Mouse (Mus musculus) midbrain, embryonic 16.5 days (tissue): ENCODE results near the gene Slc16a10. TPM values are rescaled to one million over a fixed set of nuclear protein-coding genes. Genes with fewer than 3 reads are reported as not detected.

Source experiments
- ATAC-seq: fragments of 200-750 bp; cut with Nextera tagmentation; 2 replicates; pipeline ENCODE4 v1.8.0; 2017; ENCODE audit warnings: moderate TSS enrichment
- H3K27ac ChIP-seq: fragments of 300-500 bp; sonication (generic); 2 replicates; pipeline ENCODE4 v1.5.1; 2014; ENCODE audit warnings: mild to moderate bottlenecking, low read length, mixed read lengths
- H3K27me3 ChIP-seq: fragments of 300-500 bp; sonication (generic); 2 replicates; pipeline ENCODE4 v1.6.1; 2014; ENCODE audit warnings: low read depth, low read length, mixed read lengths; ENCODE audit not compliant: control insufficient read depth, insufficient read depth
- H3K36me3 ChIP-seq: fragments of 300-500 bp; sonication (generic); 2 replicates; pipeline ENCODE4 v1.6.1; 2014; ENCODE audit warnings: mild to moderate bottlenecking, low read length, moderate library complexity, mixed read lengths; ENCODE audit not compliant: control insufficient read depth, insufficient read depth
- H3K4me1 ChIP-seq: fragments of 300-500 bp; sonication (generic); 2 replicates; pipeline ENCODE4 v1.6.1; 2014; ENCODE audit warnings: mild to moderate bottlenecking, low read length, mixed read lengths; ENCODE audit not compliant: control insufficient read depth, insufficient read depth
- H3K4me2 ChIP-seq: fragments of 300-500 bp; sonication (generic); 2 replicates; pipeline ENCODE4 v1.6.1; 2014; ENCODE audit warnings: mild to moderate bottlenecking, low read length, mixed read lengths
- H3K4me3 ChIP-seq: fragments of 300-500 bp; sonication (generic); 2 replicates; pipeline ENCODE4 v1.5.1; 2014; ENCODE audit warnings: low read depth, mild to moderate bottlenecking, low read length, moderate library complexity, mixed read lengths
- H3K9ac ChIP-seq: fragments of 300-500 bp; sonication (generic); 2 replicates; pipeline ENCODE4 v1.6.1; 2014; ENCODE audit warnings: low read depth, low read length, mixed read lengths
- H3K9me3 ChIP-seq: fragments of 300-500 bp; sonication (generic); replicated peaks from 2 replicates; pipeline ENCODE4 v1.6.1; 2014; ENCODE audit warnings: mild to moderate bottlenecking, low read length, mixed read lengths; ENCODE audit not compliant: control insufficient read depth, poor library complexity, severe bottlenecking
- WGBS: fragments of 180-500 bp; shearing (Covaris S2); extraction: QIAGEN DNeasy Blood & Tissue Kit; methylation state at CpG from one replicate; pipeline ENCODE4 v1.1.7; 2014; 5-methylcytosine and 5-hydroxymethylcytosine counted together
- polyA plus RNA-seq: library from polyadenylated mRNA; unstranded; fragments of >200 nt; fragmentation: Nextera tagmentation; extraction: Ambion mirVana; gene quantifications from 2 replicates; pipeline ENCODE4 v1.2.1, GENCODE M21; 2015

The Slc16a10 gene
- polyA plus RNA-seq, 1 experiment from 2014 or later, result 1.9 TPM

DNA sequence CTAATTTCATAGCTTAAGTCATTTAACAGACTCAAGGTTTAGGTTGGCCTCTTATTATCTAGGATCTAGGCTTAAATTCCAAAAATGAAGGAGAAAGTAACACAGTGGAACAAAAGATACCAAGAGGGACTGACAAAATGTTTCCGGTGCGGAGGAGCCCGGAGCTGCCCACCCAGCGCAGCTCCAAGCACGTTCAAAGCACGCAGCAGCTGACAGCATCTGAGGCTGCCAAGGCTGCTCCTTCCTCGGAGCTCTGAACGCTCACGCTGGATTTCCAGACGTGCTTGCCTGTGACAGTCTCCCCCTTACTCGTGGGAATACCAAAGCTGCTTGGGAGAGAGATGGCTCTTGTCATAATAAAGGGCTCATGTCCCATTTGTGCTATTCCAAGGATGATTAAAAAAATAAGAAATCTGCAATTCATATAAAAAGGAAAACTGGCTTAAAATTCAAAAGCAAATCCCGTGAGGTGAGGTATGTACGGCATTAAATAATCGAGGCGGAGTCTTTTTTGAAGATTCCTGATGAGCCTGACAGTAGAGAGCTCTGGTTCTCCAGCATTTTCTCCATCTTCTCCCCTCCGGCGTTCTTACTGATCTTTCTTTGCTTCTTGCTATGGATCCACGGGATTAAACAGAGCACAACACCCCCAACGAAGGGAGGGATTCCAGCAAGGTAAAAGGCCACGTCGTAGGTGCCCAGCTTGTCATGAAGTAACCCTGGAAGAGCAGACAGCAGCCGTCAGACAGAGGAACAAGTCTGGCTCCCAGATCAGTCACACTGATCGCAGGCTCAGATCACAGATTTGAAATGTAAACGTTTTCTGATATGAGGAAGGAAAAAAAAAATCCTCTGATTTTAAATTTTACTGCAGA lies 105.1 kb downstream of the Slc16a10 start:
- Histone ChIP-seq H3K27ac (peak overlapping the region; percentile 70), H3K4me2 (peak overlapping the region; percentile 45), H3K4me3 (peak overlapping the region; percentile 11), H3K4me1 (peaks cover 4% of the 10 kb centered on the region; the same call in 1 of the 2 replicates), H3K9ac (peak overlapping the region; percentile 55), H3K27me3 (no peaks in the 10 kb centered on the region; the same call in 1 of the 2 replicates), H3K36me3 (no peaks in the 10 kb centered on the region), H3K9me3 (no peaks in the 10 kb centered on the region)
- WGBS, result 44% methylated on average over 24 of the region's 24 CpGs
- peak; percentile 93 for ATAC-seq

DNA sequence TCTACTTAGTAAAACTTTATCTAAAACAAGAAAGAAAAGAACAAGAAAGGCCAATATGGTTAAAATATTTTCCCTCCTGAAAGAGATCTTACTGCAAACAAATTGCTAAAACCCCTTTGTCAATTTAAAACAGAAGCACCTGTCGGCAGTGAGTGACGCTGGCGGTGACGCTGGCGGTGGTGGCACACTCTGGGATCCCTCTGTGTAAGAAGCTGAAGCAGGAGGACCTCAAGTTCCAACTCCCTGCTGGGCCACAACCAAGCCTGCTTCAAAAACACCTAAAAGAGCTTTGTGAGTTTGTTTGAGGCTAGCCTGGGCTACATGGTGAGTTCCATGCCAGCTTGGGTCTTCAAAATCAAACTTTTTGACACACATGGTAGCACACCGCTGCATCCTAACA lies 107.1 kb downstream of the Slc16a10 start:
- 98% methylated on average over 6 of the region's 6 CpGs for WGBS
- H3K36me3 ChIP-seq, result no peaks in the 10 kb centered on the region
- no peaks in the 10 kb centered on the region for H3K9me3 ChIP-seq
- no peak overlapping the region for H3K27ac ChIP-seq
- no peak for ATAC-seq
- peaks cover 4% of the 10 kb centered on the region; the same call in 1 of the 2 replicates for H3K4me1 ChIP-seq
- H3K27me3 ChIP-seq, result no peaks in the 10 kb centered on the region; the same call in 1 of the 2 replicates
- H3K4me2 ChIP-seq, result no peak overlapping the region
- no peak overlapping the region for H3K9ac ChIP-seq
- H3K4me3 ChIP-seq, result no peak overlapping the region

DNA sequence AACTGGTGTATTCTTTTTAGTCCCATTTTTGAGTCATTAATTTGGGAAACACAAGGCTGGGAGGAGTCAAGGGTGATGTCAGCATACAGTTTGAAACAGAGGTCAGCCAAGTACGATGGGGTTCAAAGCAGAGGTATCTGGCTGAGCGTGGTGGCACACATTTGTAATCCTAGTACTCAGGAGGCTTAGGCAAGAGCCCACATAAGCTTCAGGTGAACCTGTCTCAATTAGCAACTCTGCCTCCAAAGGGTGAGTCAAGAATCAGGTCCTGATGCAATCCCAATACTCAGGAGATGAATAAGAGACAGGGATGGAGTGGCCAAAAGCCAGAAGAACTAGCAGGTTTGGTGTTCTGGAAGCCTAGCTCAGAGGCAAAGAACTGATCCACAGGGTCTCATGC lies 109.2 kb downstream of the Slc16a10 start:
- Histone ChIP-seq H3K9me3 (no peaks in the 10 kb centered on the region), H3K27ac (no peak overlapping the region), H3K27me3 (no peaks in the 10 kb centered on the region; the same call in 1 of the 2 replicates), H3K4me2 (no peak overlapping the region), H3K4me3 (no peak overlapping the region), H3K36me3 (no peaks in the 10 kb centered on the region), H3K9ac (no peak overlapping the region), H3K4me1 (peaks cover 4% of the 10 kb centered on the region; the same call in 1 of the 2 replicates)
- WGBS, result 76% methylated on average over 2 of the region's 2 CpGs
- ATAC-seq, result no peak

DNA sequence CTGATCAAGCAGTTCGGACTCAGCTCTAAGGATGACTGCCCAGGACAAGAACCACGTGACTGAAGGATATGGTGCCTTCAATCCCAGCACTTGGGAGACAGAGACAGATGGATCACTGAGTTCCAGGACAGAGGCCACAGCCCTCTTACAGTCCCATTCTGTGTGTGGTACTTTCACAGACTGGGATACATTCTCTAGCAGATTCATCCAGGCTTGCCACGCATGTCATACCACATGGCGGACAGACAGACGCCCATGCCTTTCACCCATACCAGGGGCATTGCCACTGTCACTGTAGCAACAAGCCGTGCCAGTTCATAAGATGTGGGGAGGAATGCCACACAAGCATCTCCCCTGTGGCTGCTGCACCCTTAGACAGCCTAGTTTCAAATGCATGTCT lies 111.3 kb downstream of the Slc16a10 start:
- Histone ChIP-seq H3K36me3 (no peaks in the 10 kb centered on the region), H3K4me2 (no peak overlapping the region), H3K27ac (no peak overlapping the region), H3K4me1 (no peaks in the 10 kb centered on the region), H3K9me3 (no peaks in the 10 kb centered on the region; the same call in 1 of the 2 replicates), H3K9ac (no peak overlapping the region), H3K4me3 (no peak overlapping the region), H3K27me3 (no peaks in the 10 kb centered on the region; the same call in 1 of the 2 replicates)
- 89% methylated on average over 6 of the region's 6 CpGs for WGBS
- ATAC-seq, result no peak

DNA sequence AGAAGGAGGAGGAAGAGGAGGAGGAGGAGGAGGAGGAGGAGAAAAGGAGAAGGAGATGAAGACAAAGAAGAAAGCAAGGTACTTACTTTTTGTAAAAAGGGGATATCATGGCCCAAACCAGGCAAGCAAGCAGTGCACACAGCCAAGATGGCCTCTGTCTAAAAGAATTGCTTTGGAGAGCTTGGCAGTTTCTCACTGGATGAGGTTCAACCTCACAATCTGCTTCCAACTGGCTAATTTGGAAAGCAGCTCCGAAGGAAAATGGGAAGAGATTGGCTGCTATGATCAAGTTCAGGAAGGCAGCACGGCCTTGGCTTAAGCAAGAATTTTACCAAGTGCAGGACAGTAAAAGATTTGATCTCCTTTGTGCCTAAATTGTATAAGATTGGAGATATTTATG lies 112.4 kb downstream of the Slc16a10 start:
- 80% methylated on average over 2 of the region's 2 CpGs for WGBS
- Histone ChIP-seq H3K36me3 (no peaks in the 10 kb centered on the region), H3K4me3 (no peak overlapping the region), H3K27me3 (no peaks in the 10 kb centered on the region; the same call in 1 of the 2 replicates), H3K27ac (no peak overlapping the region), H3K9me3 (no peaks in the 10 kb centered on the region; the same call in 1 of the 2 replicates), H3K4me1 (peaks cover 5% of the 10 kb centered on the region), H3K9ac (no peak overlapping the region), H3K4me2 (no peak overlapping the region)
- no peak for ATAC-seq

DNA sequence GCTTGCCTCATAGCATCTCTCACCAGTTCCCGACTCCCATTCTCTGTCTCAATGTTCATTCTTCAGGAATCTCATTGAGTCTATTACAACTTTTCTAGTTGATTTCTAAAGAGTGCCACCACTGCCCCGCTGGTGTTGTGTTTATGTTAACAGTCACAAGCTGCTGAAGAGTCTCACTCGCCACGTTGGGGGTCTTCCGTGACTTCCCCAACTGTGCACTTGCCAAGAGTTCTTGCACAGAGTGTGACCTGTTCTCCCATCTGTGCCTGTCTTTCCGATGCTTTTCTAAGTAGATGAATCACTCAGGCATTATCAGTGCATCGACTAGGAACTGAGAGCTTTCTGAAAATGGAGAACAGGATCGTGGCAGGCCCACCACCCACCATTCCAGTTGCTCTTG lies 114.0 kb downstream of the Slc16a10 start:
- Histone ChIP-seq H3K36me3 (no peaks in the 10 kb centered on the region), H3K9me3 (no peaks in the 10 kb centered on the region; the same call in 1 of the 2 replicates), H3K4me3 (no peak overlapping the region), H3K9ac (no peak overlapping the region), H3K27ac (no peak overlapping the region), H3K4me1 (peaks cover 10% of the 10 kb centered on the region), H3K27me3 (peaks cover 4% of the 10 kb centered on the region), H3K4me2 (no peak overlapping the region)
- WGBS, result 88% methylated on average over 8 of the region's 8 CpGs
- ATAC-seq, result no peak

DNA sequence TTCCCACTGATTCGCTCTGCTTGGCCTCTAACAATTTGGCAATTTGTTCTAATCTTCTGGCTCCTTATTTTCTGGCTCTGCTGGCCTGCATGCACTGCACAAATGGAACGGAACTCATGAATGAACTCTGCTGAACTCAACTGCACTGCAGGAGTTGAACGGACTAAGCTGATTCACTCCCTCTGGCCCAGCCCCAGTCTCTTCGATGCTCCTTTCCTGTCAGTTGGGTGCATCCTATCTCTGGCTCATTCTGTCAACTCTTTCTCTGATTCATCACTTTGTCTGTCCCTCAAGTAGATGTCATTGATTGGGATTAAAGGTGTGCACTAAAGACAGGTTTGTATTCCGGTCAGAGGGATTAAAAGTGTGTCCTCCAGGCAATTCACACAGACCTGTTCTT lies 115.5 kb downstream of the Slc16a10 start:
- ATAC-seq, result no peak
- WGBS, result 92% methylated on average over 5 of the region's 5 CpGs
- Histone ChIP-seq H3K9ac (no peak overlapping the region), H3K4me3 (no peak overlapping the region), H3K27me3 (peaks cover 4% of the 10 kb centered on the region), H3K9me3 (no peaks in the 10 kb centered on the region; the same call in 1 of the 2 replicates), H3K4me2 (no peak overlapping the region), H3K27ac (no peak overlapping the region), H3K4me1 (peaks cover 10% of the 10 kb centered on the region), H3K36me3 (no peaks in the 10 kb centered on the region)

DNA sequence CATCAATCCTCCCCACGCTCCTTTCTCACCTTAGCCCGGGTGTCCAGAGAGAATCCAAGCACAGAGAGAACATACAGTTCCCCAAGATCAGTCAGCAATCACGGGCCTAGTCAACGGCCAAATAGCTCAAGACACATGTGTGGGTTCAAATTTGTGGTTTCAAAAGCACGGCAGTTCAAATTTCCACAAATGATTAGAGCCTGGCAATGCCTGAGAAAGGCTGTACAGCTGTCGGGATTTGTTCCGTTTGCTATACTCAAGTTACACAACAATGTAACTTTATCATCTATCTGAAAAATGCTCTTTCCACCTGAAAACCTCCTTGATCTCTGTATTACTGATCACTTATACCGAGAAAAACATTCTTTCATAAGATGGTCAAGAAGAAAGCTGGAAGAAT lies 116.5 kb downstream of the Slc16a10 start:
- Histone ChIP-seq H3K9ac (peak overlapping the region; percentile 8; the same call in 1 of the 2 replicates), H3K27me3 (peaks cover 4% of the 10 kb centered on the region), H3K4me3 (peak overlapping the region; percentile 71), H3K4me2 (peak overlapping the region; percentile 86), H3K36me3 (no peaks in the 10 kb centered on the region), H3K9me3 (no peaks in the 10 kb centered on the region; the same call in 1 of the 2 replicates), H3K4me1 (peaks cover 10% of the 10 kb centered on the region), H3K27ac (peak overlapping the region; percentile 93)
- ATAC-seq, result no peak
- 64% methylated on average over 8 of the region's 8 CpGs for WGBS
